Mouse (Mus musculus) stomach, embryonic 15.5 days (tissue): Measurements from ENCODE around the gene Smim27. TPM values are rescaled to one million over a fixed set of nuclear protein-coding genes. Genes with fewer than 3 reads are reported as not detected.

Source experiments
- ATAC-seq: fragments of 200-750 bp; cut with Nextera tagmentation; 2 replicates; pipeline ENCODE4 v1.8.0; 2017; ENCODE audit warnings: low read depth, moderate number of reproducible peaks, moderate TSS enrichment; ENCODE audit not compliant: insufficient read depth, low FRiP score
- H3K27ac ChIP-seq: fragments of 300-500 bp; sonication (generic); 2 replicates; pipeline ENCODE4 v1.5.1; 2015; ENCODE audit warnings: mild to moderate bottlenecking, inconsistent platforms
- H3K27me3 ChIP-seq: fragments of 300-500 bp; sonication (generic); replicated peaks from 2 replicates; pipeline ENCODE4 v1.6.1; 2015; ENCODE audit warnings: inconsistent platforms
- H3K36me3 ChIP-seq: fragments of 300-500 bp; sonication (generic); 2 replicates; pipeline ENCODE4 v1.6.1; 2015; ENCODE audit warnings: inconsistent platforms
- H3K4me1 ChIP-seq: fragments of 300-500 bp; sonication (generic); 2 replicates; pipeline ENCODE4 v1.6.1; 2015; ENCODE audit warnings: inconsistent platforms
- H3K4me2 ChIP-seq: fragments of 300-500 bp; sonication (generic); 2 replicates; pipeline ENCODE4 v1.6.1; 2015; ENCODE audit warnings: mild to moderate bottlenecking, inconsistent platforms
- H3K4me3 ChIP-seq: fragments of 300-500 bp; sonication (generic); replicated peaks from 2 replicates; pipeline ENCODE4 v1.5.1; 2015; ENCODE audit warnings: inconsistent platforms
- H3K9ac ChIP-seq: fragments of 300-500 bp; sonication (generic); 2 replicates; pipeline ENCODE4 v1.6.1; 2015; ENCODE audit warnings: inconsistent platforms
- H3K9me3 ChIP-seq: fragments of 300-500 bp; sonication (generic); 2 replicates; pipeline ENCODE4 v1.6.1; 2016; ENCODE audit warnings: inconsistent platforms
- WGBS: fragments of 180-500 bp; shearing (Covaris S2); methylation state at CpG from one replicate; pipeline ENCODE4 v1.1.7; 2015; 5-methylcytosine and 5-hydroxymethylcytosine counted together
- polyA plus RNA-seq: library from polyadenylated mRNA; unstranded; fragments of >200 nt; fragmentation: Nextera tagmentation; extraction: Ambion mirVana; gene quantifications from 2 replicates; pipeline ENCODE4 v1.2.1, GENCODE M21; 2015

Smim27 gene
- polyA plus RNA-seq, 1 experiment from 2014 or later = 53.0 TPM

DNA sequence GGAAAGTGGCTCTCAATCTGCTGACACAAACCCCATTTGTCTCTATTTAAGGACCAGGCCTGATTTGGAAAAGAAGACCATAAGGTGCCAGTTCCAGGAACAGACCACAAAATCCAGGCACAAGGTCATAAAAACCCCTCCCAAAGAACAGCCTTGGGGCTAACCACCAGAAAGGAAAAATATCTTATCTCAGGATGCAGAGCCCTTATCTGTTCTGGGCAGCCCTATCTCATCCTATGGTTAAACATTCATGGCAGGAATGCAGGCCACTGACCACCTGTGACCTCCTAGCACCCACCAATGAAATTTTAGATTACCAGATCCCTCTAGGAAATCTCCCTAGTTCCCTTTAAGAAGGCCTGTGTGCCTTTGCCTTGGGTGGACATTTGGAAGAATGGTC, 40.3 kb downstream of the Smim27 start:
- ATAC-seq = no peak
- Histone ChIP-seq H3K27ac (no peak overlapping the region), H3K9ac (no peak overlapping the region), H3K27me3 (no peaks in the 10 kb centered on the region), H3K4me1 (no peaks in the 10 kb centered on the region), H3K36me3 (no peaks in the 10 kb centered on the region), H3K4me2 (no peak overlapping the region), H3K9me3 (no peaks in the 10 kb centered on the region), H3K4me3 (no peak overlapping the region)

DNA sequence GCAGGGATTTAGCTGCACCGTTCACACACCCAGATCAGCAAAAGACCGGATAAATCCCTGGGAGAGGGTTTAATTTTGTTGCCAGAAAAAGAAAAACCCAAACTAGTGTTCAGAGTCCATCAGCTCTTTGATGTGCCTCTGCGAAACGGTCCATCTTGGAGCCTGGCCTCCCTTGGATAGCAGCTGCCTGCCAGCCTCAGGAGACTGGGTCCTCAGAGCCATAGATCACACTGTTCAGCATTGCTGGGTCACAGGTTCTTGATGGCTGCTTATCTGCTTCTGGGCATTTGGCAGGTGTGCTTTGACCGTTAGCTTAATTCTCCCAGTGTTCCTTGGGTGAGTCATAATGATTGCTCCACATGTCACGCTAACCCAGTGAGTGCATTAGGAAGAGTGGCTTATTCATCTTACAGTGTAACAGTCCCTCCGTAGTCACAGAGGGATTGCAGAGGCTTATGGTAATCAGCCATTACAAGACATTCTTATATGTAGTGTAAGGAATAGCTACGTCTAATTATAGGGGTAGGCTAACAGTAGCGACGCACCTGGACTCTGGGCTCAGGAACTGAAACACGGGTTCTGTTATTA, 41.5 kb downstream of the Smim27 start:
- Histone ChIP-seq H3K4me3 (no peak overlapping the region), H3K9me3 (no peaks in the 10 kb centered on the region), H3K9ac (no peak overlapping the region), H3K4me2 (no peak overlapping the region), H3K4me1 (no peaks in the 10 kb centered on the region), H3K27ac (no peak overlapping the region), H3K27me3 (no peaks in the 10 kb centered on the region), H3K36me3 (no peaks in the 10 kb centered on the region)
- no peak for ATAC-seq
- WGBS = 67% methylated on average over 11 of the region's 11 CpGs

DNA sequence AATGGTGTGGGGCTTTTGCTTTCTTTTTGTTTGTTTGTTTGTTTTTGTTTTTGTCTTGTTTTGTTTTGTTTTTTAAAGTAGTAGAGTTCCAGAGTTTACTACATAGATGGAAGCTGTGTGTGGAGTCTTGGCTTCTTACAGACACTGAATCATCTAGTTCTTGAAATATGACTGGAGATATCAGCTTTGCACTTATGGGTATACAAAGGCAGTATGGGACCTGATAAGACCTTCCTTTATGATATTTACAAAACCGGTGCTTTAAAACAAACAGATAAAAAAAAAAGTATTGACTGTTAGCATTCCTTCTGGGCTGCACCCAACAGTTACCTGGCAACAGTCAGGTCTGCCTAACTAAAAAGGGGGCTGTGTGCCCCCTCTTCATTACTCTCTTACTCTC, 42.8 kb downstream of the Smim27 start:
- Histone ChIP-seq H3K4me3 (no peak overlapping the region), H3K36me3 (no peaks in the 10 kb centered on the region), H3K4me2 (no peak overlapping the region), H3K9ac (no peak overlapping the region), H3K9me3 (no peaks in the 10 kb centered on the region), H3K27ac (no peak overlapping the region), H3K27me3 (no peaks in the 10 kb centered on the region), H3K4me1 (no peaks in the 10 kb centered on the region)
- ATAC-seq = no peak
- WGBS = 39% methylated on average over 1 of the region's 1 CpGs

DNA sequence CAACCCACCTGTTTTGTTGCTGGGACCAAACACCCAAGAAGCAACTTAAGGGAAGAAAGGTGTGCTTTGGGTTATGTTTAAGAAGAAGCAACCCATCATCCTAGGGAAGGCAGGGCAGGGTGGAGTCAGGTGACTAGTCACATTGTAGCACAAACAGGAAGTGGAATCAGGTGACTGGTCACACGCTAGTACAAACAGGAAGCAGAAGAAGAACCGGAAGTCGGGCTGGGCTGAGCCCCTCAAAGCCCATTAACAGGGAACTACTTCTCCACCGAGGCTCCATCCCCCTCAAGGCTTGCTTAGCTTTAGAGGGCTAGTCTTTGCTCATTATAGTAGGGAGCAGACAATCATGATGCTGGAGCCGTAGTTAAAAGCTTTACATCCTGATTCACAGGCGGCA, 43.6 kb downstream of the Smim27 start:
- Histone ChIP-seq H3K4me3 (no peak overlapping the region), H3K9me3 (no peaks in the 10 kb centered on the region), H3K27me3 (no peaks in the 10 kb centered on the region), H3K27ac (no peak overlapping the region), H3K9ac (no peak overlapping the region), H3K4me1 (no peaks in the 10 kb centered on the region), H3K36me3 (no peaks in the 10 kb centered on the region), H3K4me2 (no peak overlapping the region)
- ATAC-seq = no peak
- WGBS = 66% methylated on average over 6 of the region's 6 CpGs

DNA sequence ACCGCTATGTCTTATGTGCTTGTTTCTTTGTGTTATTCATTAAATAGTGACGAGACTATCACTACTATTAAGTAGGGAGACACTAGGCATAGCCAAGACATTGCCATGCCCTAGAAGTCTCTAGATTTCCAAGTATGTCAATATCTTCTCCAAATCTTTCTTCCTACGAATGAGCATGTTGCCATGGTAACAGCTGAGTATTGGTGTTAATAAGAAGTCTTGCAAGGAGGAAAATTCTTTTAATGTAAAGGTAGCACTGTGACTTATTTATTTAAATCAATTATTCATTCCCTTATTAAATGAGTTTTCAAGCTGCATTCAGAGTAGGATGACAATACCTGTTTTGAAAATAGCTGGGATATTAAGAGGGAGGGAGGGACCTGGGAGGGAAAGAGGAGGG, 48.0 kb downstream of the Smim27 start:
- Histone ChIP-seq H3K27ac (no peak overlapping the region), H3K36me3 (no peaks in the 10 kb centered on the region), H3K9ac (no peak overlapping the region), H3K4me2 (no peak overlapping the region), H3K27me3 (no peaks in the 10 kb centered on the region), H3K4me1 (no peaks in the 10 kb centered on the region), H3K9me3 (no peaks in the 10 kb centered on the region), H3K4me3 (no peak overlapping the region)
- ATAC-seq = no peak
- WGBS = 79% methylated on average over 3 of the region's 3 CpGs

Other genes with a start within 250 kb of the Smim27 start
- gene Aco1, start 126.5 kb upstream of the Smim27 start, polyA plus RNA-seq = 55.0 and 64.9 TPM in 2 replicates
- gene Ddx58, start 29.8 kb upstream of the Smim27 start, polyA plus RNA-seq = 13.2 and 13.6 TPM in 2 replicates
- gene Topors, start 271 bp downstream of the Smim27 start, polyA plus RNA-seq = 39.5 and 41.8 TPM in 2 replicates
- gene Ndufb6, start 9.8 kb downstream of the Smim27 start, polyA plus RNA-seq = 324 and 340 TPM in 2 replicates
- 0.49 and 0.70 TPM in 2 replicates for gene Tmem215, start 202.6 kb downstream of the Smim27 start, polyA plus RNA-seq